Mouse (Mus musculus) thymus, postnatal 4 days (tissue): Measurements from ENCODE around the gene Ubr3.

Experiments used
- DNase-seq: peaks from one replicate; pipeline ENCODE4 v3.0.0; 2021

The Ubr3 gene

DNA sequence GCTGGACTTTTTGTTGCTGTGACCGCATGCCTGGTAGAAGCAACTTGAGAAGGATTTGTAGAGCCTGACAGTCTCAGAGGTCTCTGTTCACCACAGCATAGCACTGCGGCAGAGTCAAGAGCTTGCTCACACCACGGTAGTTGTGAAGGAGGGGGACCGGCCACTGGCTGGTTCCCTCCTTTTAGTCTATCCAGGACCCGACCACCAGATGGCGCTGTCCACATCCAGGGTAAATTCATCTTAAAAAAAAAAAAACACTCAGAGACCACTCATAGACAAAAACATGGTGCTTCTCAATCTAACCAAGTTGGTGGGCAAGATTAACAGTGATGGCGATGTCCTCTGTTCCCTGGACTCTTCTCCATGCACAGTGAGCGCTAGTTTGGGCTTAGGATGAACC is 140.2 kb downstream of the Ubr3 start:
- peak; percentile 68 for DNase-seq

DNA sequence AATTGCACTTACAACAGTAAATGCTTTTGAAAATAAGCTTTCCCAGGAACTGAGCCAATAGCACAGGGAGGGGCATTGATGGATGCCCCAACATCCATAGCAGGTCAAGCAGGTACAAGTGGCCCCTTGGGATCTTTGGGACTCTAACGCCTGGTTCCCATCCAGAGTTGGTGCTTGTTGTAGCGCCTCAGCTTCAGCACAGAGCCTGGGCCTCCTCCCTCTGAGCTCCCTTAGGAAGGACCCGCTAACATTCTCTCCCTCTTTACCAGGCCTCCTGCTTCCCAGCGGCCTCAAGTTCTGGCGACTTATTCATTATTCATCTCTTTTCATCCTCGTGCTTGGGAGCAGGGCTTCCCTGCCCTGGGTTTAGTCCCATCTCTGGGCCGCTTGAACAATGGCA is 141.7 kb downstream of the Ubr3 start, which contains the start of gene Myo3b:
Gene Myo3b (plus strand): TSS at position 375 of the 400 bp plus-strand sequence.
- no peak for DNase-seq

- no peak for DNase-seq
Measured at GRCm38 (mm10) chr2:70044466-70044865, 147.4 kb downstream of the Ubr3 start.

DNA sequence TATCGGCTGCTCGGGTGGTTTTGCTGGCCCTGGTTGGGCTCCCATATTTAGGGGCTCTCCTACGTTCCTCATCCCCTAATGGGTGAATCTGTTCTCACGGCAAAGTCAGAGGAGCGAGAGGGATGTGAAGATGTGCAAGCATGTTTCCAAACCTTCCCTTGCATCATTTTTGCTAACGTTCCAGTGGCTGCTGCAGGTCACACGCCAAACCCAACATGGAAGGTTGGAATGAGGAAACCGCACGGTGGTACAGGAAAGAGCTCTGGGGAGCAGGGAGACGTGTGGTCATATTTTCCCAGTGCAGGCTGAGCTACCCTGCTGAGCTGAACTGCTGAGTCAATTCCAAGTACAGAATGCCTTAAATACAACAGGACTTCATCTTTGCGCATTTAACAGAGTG is 150.8 kb downstream of the Ubr3 start:
- DNase-seq: no peak

- no peak for DNase-seq
Measured at GRCm38 (mm10) chr2:70053803-70054202, 156.8 kb downstream of the Ubr3 start.

GRCm38 (mm10) chr2:70058201-70058600 is 161.2 kb downstream of the Ubr3 start:
- no peak for DNase-seq

DNA sequence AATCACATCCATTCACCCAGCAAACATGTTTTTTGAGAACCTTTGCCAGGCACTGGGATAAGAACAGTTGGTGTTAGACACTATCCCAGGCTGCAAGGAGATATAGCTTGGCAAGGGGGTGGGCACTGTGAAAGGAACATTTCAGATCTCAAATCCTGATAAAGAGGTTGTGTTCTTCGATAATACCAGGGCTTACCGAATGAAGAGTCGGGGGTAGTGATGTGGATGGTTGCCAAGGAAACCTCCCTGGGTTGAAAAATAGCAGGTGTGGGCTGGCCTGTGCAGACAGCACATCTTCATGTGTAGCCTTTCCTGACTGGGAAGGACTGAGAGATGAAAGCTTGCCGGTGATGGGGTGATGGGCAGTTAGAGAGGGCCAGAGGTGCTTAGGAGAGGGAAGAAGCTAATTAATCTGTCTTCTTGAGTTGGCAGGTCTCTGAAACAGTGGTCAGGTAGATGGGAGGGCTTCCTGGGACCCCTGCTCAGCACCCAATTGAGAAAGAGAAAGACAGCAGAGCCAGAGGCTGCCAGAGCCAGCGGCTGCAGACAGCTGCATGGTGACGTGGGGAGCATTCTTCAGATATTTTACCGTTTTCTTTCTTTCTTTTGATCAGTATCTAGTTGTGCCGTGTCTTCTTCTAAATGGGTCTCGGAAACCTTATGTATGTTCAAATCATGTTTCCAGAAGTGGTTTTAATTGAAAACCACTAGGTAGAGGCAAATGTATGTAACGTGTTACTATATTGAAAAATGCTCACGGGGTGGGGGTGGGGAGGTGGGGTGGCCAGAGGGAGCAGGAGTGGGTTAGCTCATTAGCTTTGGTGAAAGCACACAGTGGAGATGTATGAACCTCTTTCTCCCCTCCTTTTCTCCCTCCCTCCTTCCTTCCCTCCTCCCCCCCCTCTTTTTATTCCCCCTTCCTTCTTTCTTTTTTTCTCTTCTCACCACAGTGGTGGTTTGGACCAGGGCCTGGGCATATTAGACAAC is 163.6 kb downstream of the Ubr3 start:
- DNase-seq: no peak

DNA sequence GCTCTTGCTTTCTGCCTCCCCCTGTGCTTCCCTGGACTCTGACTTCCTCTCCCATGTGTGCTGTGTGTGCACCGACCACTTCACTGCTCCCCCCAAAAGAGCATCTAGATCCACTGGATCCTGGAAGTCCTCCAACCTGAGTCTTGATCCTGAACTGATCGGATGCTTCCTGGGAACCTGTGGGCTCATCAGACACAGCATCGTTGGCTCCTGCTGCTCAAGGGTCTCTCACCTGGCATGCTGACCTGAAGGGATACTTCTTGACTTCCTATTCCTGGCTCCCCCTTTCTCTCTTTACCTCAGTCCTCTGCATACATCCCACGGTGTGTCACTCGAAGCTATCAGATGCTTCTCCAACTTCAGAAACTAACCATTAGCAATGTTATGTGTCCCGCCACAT is 168.1 kb downstream of the Ubr3 start:
- no peak for DNase-seq

DNA sequence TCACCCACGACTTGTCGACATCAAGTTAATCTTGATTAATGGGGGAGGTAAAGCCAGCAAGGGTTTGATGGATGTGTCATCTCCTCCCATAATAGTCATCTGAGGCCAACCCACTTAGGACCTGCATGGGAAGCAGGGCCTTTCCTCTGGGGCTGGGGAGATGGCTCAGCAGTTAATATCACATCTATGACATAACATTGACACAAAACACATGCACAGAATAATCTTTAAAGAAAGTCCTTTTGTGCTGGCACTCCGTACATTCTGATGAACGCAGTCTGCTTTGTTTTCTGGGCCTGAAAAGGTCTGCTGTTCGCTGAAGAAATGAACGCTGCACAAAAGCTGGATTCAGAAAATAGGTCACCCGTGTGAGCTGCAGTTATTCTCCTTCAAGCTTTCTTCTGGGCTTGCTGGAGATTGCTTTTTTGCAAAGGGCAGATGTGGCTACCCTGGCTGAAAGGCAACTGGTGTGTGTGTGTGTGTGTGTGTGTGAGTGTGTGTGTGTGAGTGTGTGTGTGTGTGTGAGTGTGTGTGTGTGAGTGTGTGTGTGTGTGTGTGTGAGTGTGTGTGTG is 168.8 kb downstream of the Ubr3 start:
- no peak for DNase-seq

DNA sequence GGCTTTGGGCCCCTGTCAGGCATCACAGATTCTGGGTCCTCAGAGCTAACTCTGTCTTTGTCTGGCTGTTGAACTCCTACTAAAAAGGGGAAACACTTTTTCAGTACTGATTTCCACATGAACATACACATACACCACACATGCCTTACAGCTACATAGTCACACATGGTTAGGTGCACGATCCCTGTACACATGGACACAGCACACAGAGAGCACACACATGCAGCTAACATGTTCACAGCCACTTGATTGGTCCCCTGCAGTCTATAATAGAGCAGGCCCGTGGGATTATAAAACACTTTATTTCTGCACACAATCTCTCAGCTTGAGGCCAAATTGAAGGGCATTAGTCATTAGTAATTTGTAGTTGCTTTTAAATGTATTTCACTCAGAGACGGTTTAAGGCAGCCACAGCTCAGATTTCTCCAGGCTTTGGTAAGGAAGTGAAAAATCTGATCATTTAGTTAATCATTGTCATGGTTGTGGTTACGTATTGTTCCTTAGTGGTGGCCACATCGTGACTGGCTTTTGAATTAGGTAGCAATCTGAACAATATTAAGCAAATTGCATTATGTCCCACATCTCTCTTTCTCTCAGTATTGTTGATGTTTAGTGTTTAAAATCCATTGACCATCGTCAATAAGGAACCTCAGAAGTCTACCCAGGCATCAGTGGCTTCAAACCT is 169.4 kb downstream of the Ubr3 start:
- no peak for DNase-seq

DNA sequence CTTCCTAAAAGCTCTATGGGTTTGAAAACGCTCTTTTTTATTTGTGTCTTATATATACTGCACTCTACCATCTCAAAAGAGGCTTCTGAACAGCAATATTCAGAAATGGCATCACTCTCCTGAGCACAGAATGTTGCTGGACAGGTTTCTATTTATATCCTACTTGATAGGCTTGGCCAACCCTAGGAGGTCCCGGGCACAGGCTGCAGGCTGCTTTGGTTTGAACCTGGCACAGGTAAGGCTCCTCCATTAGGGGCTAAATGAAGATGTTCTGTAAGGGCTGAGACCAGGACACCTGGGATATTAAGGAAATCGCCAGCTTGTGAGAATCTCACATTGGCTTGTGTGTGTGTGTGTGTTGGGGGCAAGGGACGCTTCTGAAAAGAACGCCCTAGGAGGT is 172.8 kb downstream of the Ubr3 start:
- no peak for DNase-seq
